In genomic region chr12:55299336-55299735, GRCm38 (mm10) we compare ENCODE assay signal across 7 mouse cellular contexts. TPM values are rescaled to one million over a fixed set of nuclear protein-coding genes. Genes with fewer than 3 reads are reported as not detected.
DNase-seq lines count a peak whose midpoint lies in the region; ATAC-seq lines count a peak whose summit lies in the region.

Gene 1110008L16Rik, plus strand, starts transcription at chr12:55299577.

- 84% methylated on average over 5 of the region's 5 CpGs for WGBS in lung, embryonic 15.5 days
- WGBS in hindbrain, embryonic 13.5 days = 89% methylated on average over 5 of the region's 5 CpGs
- WGBS in neural tube, embryonic 13.5 days = 88% methylated on average over 5 of the region's 5 CpGs

- H3K9me3 ChIP-seq in lung, embryonic 15.5 days = no peaks in the 10 kb centered on the region
- no peaks in the 10 kb centered on the region for H3K9me3 ChIP-seq in hindbrain, embryonic 13.5 days
- no peaks in the 10 kb centered on the region for H3K9me3 ChIP-seq in neural tube, embryonic 13.5 days

- H3K36me3 ChIP-seq in lung, embryonic 15.5 days = peaks cover 27% of the 10 kb centered on the region
- H3K36me3 ChIP-seq in hindbrain, embryonic 13.5 days = peaks cover 41% of the 10 kb centered on the region
- H3K36me3 ChIP-seq in neural tube, embryonic 13.5 days = peaks cover 39% of the 10 kb centered on the region

- no peak within 1 kb of the TSS for H3K4me3 ChIP-seq in lung, embryonic 15.5 days
- no peak within 1 kb of the TSS for H3K4me3 ChIP-seq in brown adipose tissue, adult 24 weeks (ENCODE audit: insufficient read depth, low read depth, low read length)
- no peak within 1 kb of the TSS for H3K4me3 ChIP-seq in hindbrain, embryonic 13.5 days
- no peak within 1 kb of the TSS for H3K4me3 ChIP-seq in neural tube, embryonic 13.5 days

- DNase-seq in lung, postnatal 4 days = no peak
- DNase-seq in thymus, postnatal 4 days = no peak

- H3K27ac ChIP-seq in lung, embryonic 15.5 days = no peak within 1 kb of the TSS
- no peak within 1 kb of the TSS for H3K27ac ChIP-seq in brown adipose tissue, adult 24 weeks (replicated peaks; ENCODE audit: low read depth, low read length)
- H3K27ac ChIP-seq in hindbrain, embryonic 13.5 days = no peak within 1 kb of the TSS
- H3K27ac ChIP-seq in neural tube, embryonic 13.5 days (replicated peaks) = no peak within 1 kb of the TSS

- no peak within 1 kb of the TSS for H3K4me2 ChIP-seq in lung, embryonic 15.5 days
- H3K4me2 ChIP-seq in hindbrain, embryonic 13.5 days = no peak within 1 kb of the TSS
- no peak within 1 kb of the TSS for H3K4me2 ChIP-seq in neural tube, embryonic 13.5 days

- no peaks in the 10 kb centered on the region for H3K27me3 ChIP-seq in lung, embryonic 15.5 days
- no peaks in the 10 kb centered on the region for H3K27me3 ChIP-seq in hindbrain, embryonic 13.5 days
- H3K27me3 ChIP-seq in neural tube, embryonic 13.5 days = no peaks in the 10 kb centered on the region

- peaks cover 21% of the 10 kb centered on the region for H3K4me1 ChIP-seq in lung, embryonic 15.5 days
- H3K4me1 ChIP-seq in brown adipose tissue, adult 24 weeks (ENCODE audit: control insufficient read depth, insufficient read depth, insufficient read length, low read length) = peaks cover 8% of the 10 kb centered on the region; the same call in 1 of the 2 replicates
- peaks cover 40% of the 10 kb centered on the region for H3K4me1 ChIP-seq in hindbrain, embryonic 13.5 days (replicated peaks)
- peaks cover 35% of the 10 kb centered on the region for H3K4me1 ChIP-seq in neural tube, embryonic 13.5 days (replicated peaks)

- no peak within 1 kb of the TSS for H3K9ac ChIP-seq in lung, embryonic 15.5 days
- peak within 1 kb of the TSS; percentile 43; the same call in 1 of the 2 replicates for H3K9ac ChIP-seq in hindbrain, embryonic 13.5 days
- 0 out of 2 replicates have a peak within 1 kb of the TSS, but pooled peaks have one; percentile 22 for H3K9ac ChIP-seq in neural tube, embryonic 13.5 days

- no peak for ATAC-seq in lung, embryonic 15.5 days (ENCODE audit: borderline replicate concordance, extremely low read depth, low FRiP score, low TSS enrichment)
- ATAC-seq in hindbrain, embryonic 13.5 days (ENCODE audit: low FRiP score) = no peak
- ATAC-seq in neural tube, embryonic 13.5 days (ENCODE audit: low read depth) = no peak
- no peak for ATAC-seq in CD4-positive, CD25-positive, alpha-beta regulatory T cell, adult 4 months

RNA-seq across cellular contexts. Expression of gene 1110008L16Rik, which starts in this region (rescaled TPM):
- 13.9 and 14.7 TPM in 2 replicates for polyA plus RNA-seq in lung, embryonic 15.5 days (2015; fragmentation: Nextera tagmentation; extraction: Ambion mirVana)
- 11.8 and 16.0 TPM in 2 replicates for polyA plus RNA-seq in brown adipose tissue, adult 24 weeks (2012; ENCODE audit: insufficient read depth, insufficient read length, missing spikeins)
- polyA plus RNA-seq in hindbrain, embryonic 13.5 days (2015; fragmentation: Nextera tagmentation; extraction: Ambion mirVana) = 8.9 and 10.0 TPM in 2 replicates
- polyA plus RNA-seq in neural tube, embryonic 13.5 days (2015; fragmentation: Nextera tagmentation; extraction: Ambion mirVana) = 9.7 and 11.8 TPM in 2 replicates
- polyA plus RNA-seq in CD4-positive, CD25-positive, alpha-beta regulatory T cell, adult 4 months (2017; shearing (Covaris generic)) = 10 to 100 TPM in 1 of 2 experiments, 1 to 10 TPM in 1; 7.2 to 11.9 TPM
